Mouse (Mus musculus) lung, postnatal 0 days (tissue): ENCODE data around the gene Oaz2. TPM values are rescaled to one million over a fixed set of nuclear protein-coding genes. Genes with fewer than 3 reads are reported as not detected.

Source experiments
- ATAC-seq: fragments of 200-750 bp; cut with Nextera tagmentation; 2 replicates; pipeline ENCODE4 v1.8.0; 2017; ENCODE audit warnings: moderate library complexity
- DNase-seq: peaks from one replicate; pipeline ENCODE4 v3.0.0-alpha.2; 2016; ENCODE audit warnings: low spot score
- H3K27ac ChIP-seq: fragments of 300-500 bp; sonication (generic); 2 replicates; pipeline ENCODE4 v1.5.1; 2014; ENCODE audit warnings: antibody characterized with exemption, mild to moderate bottlenecking, low read length, mixed read lengths
- H3K27me3 ChIP-seq: fragments of 300-500 bp; sonication (generic); replicated peaks from 2 replicates; pipeline ENCODE4 v1.6.1; 2014; ENCODE audit warnings: low read length, mixed read lengths; ENCODE audit not compliant: insufficient read depth
- H3K36me3 ChIP-seq: fragments of 300-500 bp; sonication (generic); 2 replicates; pipeline ENCODE4 v1.6.1; 2014; ENCODE audit warnings: low read length, mixed read lengths; ENCODE audit not compliant: insufficient read depth
- H3K4me1 ChIP-seq: fragments of 300-500 bp; sonication (generic); 2 replicates; pipeline ENCODE4 v1.6.1; 2014; ENCODE audit warnings: antibody characterized with exemption, low read depth, low read length, mixed read lengths; ENCODE audit not compliant: insufficient read depth
- H3K4me2 ChIP-seq: fragments of 300-500 bp; sonication (generic); replicated peaks from 2 replicates; pipeline ENCODE4 v1.6.1; 2014; ENCODE audit warnings: low read depth, mild to moderate bottlenecking, low read length, moderate library complexity, mixed read lengths
- H3K4me3 ChIP-seq: fragments of 300-500 bp; sonication (generic); 2 replicates; pipeline ENCODE4 v1.5.1; 2014; ENCODE audit warnings: low read depth, low read length
- H3K9ac ChIP-seq: fragments of 300-500 bp; sonication (generic); replicated peaks from 2 replicates; pipeline ENCODE4 v1.6.1; 2014; ENCODE audit warnings: low read depth, mild to moderate bottlenecking
- H3K9me3 ChIP-seq: fragments of 300-500 bp; sonication (generic); 2 replicates; pipeline ENCODE4 v1.6.1; 2016; ENCODE audit warnings: low read length, mixed read lengths
- CTCF ChIP-seq: IDR thresholded peaks from 2 replicates; pipeline ENCODE4 v1.5.1; 2016; ENCODE audit warnings: antibody characterized with exemption, mild to moderate bottlenecking
- EP300 ChIP-seq: IDR thresholded peaks from 2 replicates; pipeline ENCODE4 v1.6.1; 2016; ENCODE audit warnings: antibody characterized with exemption, mild to moderate bottlenecking, control low read depth
- WGBS: fragments of 180-500 bp; shearing (Covaris S2); extraction: QIAGEN DNeasy Blood & Tissue Kit; methylation state at CpG from one replicate; pipeline ENCODE4 v1.1.7; 2014; 5-methylcytosine and 5-hydroxymethylcytosine counted together
- polyA plus RNA-seq: library from polyadenylated mRNA; unstranded; fragments of >200 nt; fragmentation: Nextera tagmentation; extraction: Ambion mirVana; gene quantifications from 2 replicates; pipeline ENCODE4 v1.2.1, GENCODE M21; 2015

Gene Oaz2
- polyA plus RNA-seq, 1 experiment from 2014 or later = 649 TPM

DNA sequence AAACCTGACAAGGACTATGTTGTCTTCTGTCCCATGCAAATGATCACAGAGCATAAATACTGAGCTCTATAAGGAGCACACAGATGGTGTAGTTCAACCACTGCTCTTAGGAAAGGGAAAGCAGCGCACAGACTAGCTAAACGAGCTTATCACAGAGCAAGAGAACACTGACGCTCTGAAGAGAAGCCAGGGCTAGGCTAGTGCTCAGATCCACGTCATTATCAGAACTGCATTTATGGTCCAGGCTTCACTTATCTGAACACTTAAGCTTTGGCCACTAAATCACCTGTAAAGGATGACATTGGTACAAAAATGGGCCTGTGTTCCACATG lies 57.5 kb downstream of the Oaz2 start:
- H3K4me2 ChIP-seq = no peak overlapping the region
- DNase-seq (no peak), ATAC-seq (no peak)
- H3K4me1 ChIP-seq = no peaks in the 10 kb centered on the region
- TF ChIP-seq EP300 (no peak), CTCF (no peak)
- no peaks in the 10 kb centered on the region for H3K36me3 ChIP-seq
- H3K9me3 ChIP-seq = no peaks in the 10 kb centered on the region
- WGBS = 50% methylated on average over 4 of the region's 4 CpGs
- no peak overlapping the region for H3K27ac ChIP-seq
- H3K4me3 ChIP-seq = no peak overlapping the region
- no peaks in the 10 kb centered on the region for H3K27me3 ChIP-seq
- H3K9ac ChIP-seq = no peak overlapping the region

DNA sequence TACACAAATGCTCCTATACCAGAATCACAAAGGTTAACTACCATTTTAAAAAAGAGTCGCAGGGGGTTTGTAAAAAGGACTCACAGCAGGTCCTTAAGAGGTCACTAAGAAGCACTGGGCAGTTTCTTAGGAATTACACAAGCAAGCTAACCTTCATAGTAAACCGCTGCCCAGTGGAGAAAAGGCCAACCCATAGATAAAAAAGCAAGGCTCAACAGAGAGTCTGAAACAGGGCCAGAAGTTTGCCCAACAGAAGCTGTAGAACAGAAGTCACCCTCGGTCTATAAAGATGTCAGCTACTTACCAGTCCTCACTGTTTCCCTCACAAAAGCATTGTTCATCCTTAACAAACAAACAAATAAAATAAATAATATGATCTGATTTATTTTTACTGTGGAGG lies 58.6 kb downstream of the Oaz2 start:
- H3K27me3 ChIP-seq = no peaks in the 10 kb centered on the region
- no peaks in the 10 kb centered on the region for H3K4me1 ChIP-seq
- H3K36me3 ChIP-seq = no peaks in the 10 kb centered on the region
- no peak overlapping the region for H3K27ac ChIP-seq
- no peak overlapping the region for H3K4me2 ChIP-seq
- H3K9ac ChIP-seq = no peak overlapping the region
- H3K4me3 ChIP-seq = no peak overlapping the region
- DNase-seq (no peak), ATAC-seq (no peak)
- no peaks in the 10 kb centered on the region for H3K9me3 ChIP-seq
- WGBS = 79% methylated on average over 3 of the region's 3 CpGs
- TF ChIP-seq CTCF (no peak), EP300 (no peak)

DNA sequence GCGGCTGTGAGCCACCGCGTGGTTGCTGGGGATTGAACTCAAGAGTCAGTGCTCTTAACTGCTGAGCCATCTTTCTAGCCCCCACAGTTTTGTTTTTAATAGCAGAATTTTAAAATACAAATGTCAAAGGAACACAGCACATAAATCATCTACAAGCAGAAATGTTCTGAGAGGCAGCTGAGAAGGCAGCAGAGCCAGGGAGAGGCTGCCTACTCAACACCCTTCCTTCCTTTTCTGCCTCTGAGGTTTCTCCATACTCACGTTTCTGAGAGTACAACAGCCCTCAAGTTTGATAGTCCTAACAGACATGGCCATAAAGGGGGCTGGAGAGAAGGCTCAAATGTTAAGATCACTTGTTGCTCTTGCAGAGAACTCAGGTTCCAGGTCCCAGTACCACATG lies 59.7 kb downstream of the Oaz2 start:
- no peak for DNase-seq
- H3K4me1 ChIP-seq = no peaks in the 10 kb centered on the region
- no peaks in the 10 kb centered on the region for H3K9me3 ChIP-seq
- 75% methylated on average over 4 of the region's 4 CpGs for WGBS
- TF ChIP-seq CTCF = no peak
- no peak for TF ChIP-seq EP300
- no peak overlapping the region for H3K4me3 ChIP-seq
- ATAC-seq = no peak
- no peak overlapping the region for H3K27ac ChIP-seq
- H3K4me2 ChIP-seq = no peak overlapping the region
- H3K27me3 ChIP-seq = no peaks in the 10 kb centered on the region
- no peak overlapping the region for H3K9ac ChIP-seq
- H3K36me3 ChIP-seq = no peaks in the 10 kb centered on the region

DNA sequence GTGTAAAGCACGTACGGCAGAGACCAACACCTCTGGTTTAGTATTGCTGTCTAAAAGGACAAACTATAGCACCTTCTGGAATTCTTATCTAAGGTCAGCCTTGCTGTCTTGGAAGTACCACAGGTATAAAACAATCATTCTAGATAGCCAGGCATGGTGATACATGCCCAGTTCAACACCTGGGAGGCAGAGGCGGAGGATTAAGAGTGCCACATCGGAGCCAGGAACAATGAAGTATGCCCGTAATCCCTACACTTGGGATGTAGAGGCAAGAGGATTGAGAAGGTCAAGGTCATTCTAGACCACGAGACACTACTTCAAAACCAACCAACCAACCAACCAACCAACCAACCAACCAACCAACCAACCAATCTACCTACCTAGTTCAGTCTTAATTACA lies 60.8 kb downstream of the Oaz2 start:
- ATAC-seq (no peak), DNase-seq (no peak)
- Histone ChIP-seq H3K27me3 (no peaks in the 10 kb centered on the region), H3K4me1 (no peaks in the 10 kb centered on the region), H3K9ac (no peak overlapping the region), H3K36me3 (no peaks in the 10 kb centered on the region), H3K27ac (no peak overlapping the region), H3K9me3 (no peaks in the 10 kb centered on the region), H3K4me3 (no peak overlapping the region), H3K4me2 (no peak overlapping the region)
- no peak for TF ChIP-seq CTCF
- TF ChIP-seq EP300 = no peak
- WGBS = over 99% methylated on average over 6 of the region's 6 CpGs

DNA sequence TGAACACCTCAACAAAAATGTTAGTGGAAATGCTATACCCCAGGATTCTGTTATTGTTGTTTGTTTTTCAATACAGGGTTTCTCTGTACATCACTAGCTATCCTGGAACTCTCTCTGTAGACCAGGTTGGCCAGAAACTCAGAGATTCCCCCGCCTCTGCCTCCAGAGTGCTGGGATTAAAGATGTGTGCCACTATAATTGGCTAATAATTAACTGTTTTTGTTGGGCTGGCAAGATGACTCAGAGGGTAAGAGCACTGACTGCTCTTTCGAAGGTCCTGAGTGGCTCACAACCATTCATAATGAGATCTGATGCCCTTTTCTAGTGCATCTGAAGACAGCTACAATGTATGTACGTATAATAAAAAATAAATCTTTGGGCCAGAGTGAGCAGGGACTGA lies 67.1 kb downstream of the Oaz2 start:
- WGBS = 82% methylated on average over 3 of the region's 3 CpGs
- Histone ChIP-seq H3K9ac (no peak overlapping the region), H3K36me3 (no peaks in the 10 kb centered on the region), H3K9me3 (no peaks in the 10 kb centered on the region), H3K4me2 (no peak overlapping the region), H3K4me1 (no peaks in the 10 kb centered on the region), H3K4me3 (no peak overlapping the region), H3K27me3 (no peaks in the 10 kb centered on the region), H3K27ac (no peak overlapping the region)
- DNase-seq (no peak), ATAC-seq (no peak)
- TF ChIP-seq EP300 (no peak), CTCF (no peak)

Other genes starting within 250 kb of the Oaz2 start
- not detected in 2 replicates for gene Slc51b, start 245.0 kb upstream of the Oaz2 start, polyA plus RNA-seq
- 10.2 and 11.5 TPM in 2 replicates for gene Mtfmt, start 232.2 kb upstream of the Oaz2 start, polyA plus RNA-seq
- 94.0 and 94.2 TPM in 2 replicates for gene Spg21, start 207.1 kb upstream of the Oaz2 start, polyA plus RNA-seq
- not detected in 2 replicates for gene Ankdd1a, start 147.8 kb upstream of the Oaz2 start, polyA plus RNA-seq
- gene Plekho2, start 88.0 kb upstream of the Oaz2 start, polyA plus RNA-seq = 20.3 and 21.1 TPM in 2 replicates
- 0.56 and 0.87 TPM in 2 replicates for gene Pif1, start 80.8 kb upstream of the Oaz2 start, polyA plus RNA-seq
- gene Rbpms2, start 38.4 kb upstream of the Oaz2 start, polyA plus RNA-seq = 6.1 and 6.5 TPM in 2 replicates
- 4.8 and 5.0 TPM in 2 replicates for gene Zfp609, start 159.6 kb downstream of the Oaz2 start, polyA plus RNA-seq
- gene Pclaf, start 222.2 kb downstream of the Oaz2 start, polyA plus RNA-seq = 9.9 and 15.5 TPM in 2 replicates
- gene Trip4, start 240.8 kb downstream of the Oaz2 start, polyA plus RNA-seq = 17.6 and 18.7 TPM in 2 replicates
- gene Csnk1g1, start 240.9 kb downstream of the Oaz2 start, polyA plus RNA-seq = 8.4 and 8.9 TPM in 2 replicates